Mouse (Mus musculus) heart, adult 2 months (tissue): Measurements from ENCODE around the gene Itga3.

Experiments used
- CTCF ChIP-seq: fragments of 200-600 bp; IDR thresholded peaks from 2 replicates; pipeline ENCODE4 v1.8.1; 2022; ENCODE audit warnings: antibody characterized with exemption, mild to moderate bottlenecking, moderate library complexity
- EP300 ChIP-seq: fragments of 200-500 bp; IDR thresholded peaks from 2 replicates; pipeline ENCODE4 v1.6.1; 2011; ENCODE audit warnings: low read depth, low read length, control low read depth; ENCODE audit not compliant: insufficient read depth

- no peak for TF ChIP-seq CTCF
- no peak for TF ChIP-seq EP300
These were observed 64.1 kb downstream of the Itga3 start for GRCm38 (mm10) chr11:95012487-95012886.
